Mouse (Mus musculus) thymus, adult 2 months (tissue): ENCODE measurements at regions not wholly inside any gene's neighbourhood (a gene's known extent, or its start where the extent isn't known, plus 50 kb on each side); places are given as distances from the start of the nearest gene placed in this dataset.

Source experiments
- DNase-seq: peaks from one replicate; pipeline ENCODE4 v3.0.0; 2021
- H3K27ac ChIP-seq: fragments of 200-500 bp; 2 replicates; pipeline ENCODE4 v1.5.1; 2012; ENCODE audit warnings: low read length, control low read depth; ENCODE audit not compliant: control insufficient read depth, insufficient read depth
- H3K27me3 ChIP-seq: fragments of 200-500 bp; 2 replicates; pipeline ENCODE4 v1.6.1; 2012; ENCODE audit warnings: mild to moderate bottlenecking, low read length, moderate library complexity, mixed read lengths; ENCODE audit not compliant: control insufficient read depth, insufficient read depth
- H3K36me3 ChIP-seq: fragments of 200-500 bp; 2 replicates; pipeline ENCODE4 v1.6.1; 2012; ENCODE audit warnings: mild to moderate bottlenecking, low read length, moderate library complexity; ENCODE audit not compliant: control insufficient read depth, insufficient read depth
- H3K4me1 ChIP-seq: fragments of 200-500 bp; replicated peaks from 2 replicates; pipeline ENCODE4 v1.6.1; 2012; ENCODE audit warnings: low read length; ENCODE audit not compliant: control insufficient read depth, insufficient read depth
- H3K4me3 ChIP-seq: fragments of 200-500 bp; 2 replicates; pipeline ENCODE4 v1.5.1; 2012; ENCODE audit warnings: mild to moderate bottlenecking, low read length, control low read depth, moderate library complexity; ENCODE audit not compliant: control insufficient read depth, insufficient read depth
- CTCF ChIP-seq: fragments of 200-500 bp; IDR thresholded peaks from 2 replicates; pipeline ENCODE4 v1.5.1; 2012; ENCODE audit warnings: mild to moderate bottlenecking, control low read depth, low read length, moderate library complexity, borderline replicate concordance; ENCODE audit not compliant: control insufficient read depth, poor library complexity, insufficient read depth; ENCODE audit errors: extremely low read depth
- POLR2A ChIP-seq: fragments of 200-500 bp; IDR thresholded peaks from 2 replicates; pipeline ENCODE4 v1.6.1; 2012; ENCODE audit warnings: mild to moderate bottlenecking, low read length, control low read depth, moderate library complexity; ENCODE audit not compliant: control insufficient read depth, poor library complexity, insufficient read depth; ENCODE audit errors: extremely low read depth
- WGBS: fragments of 180-500 bp; shearing (Covaris S2); methylation state at CpG from one replicate; pipeline ENCODE4 v1.1.7; 2018; 5-methylcytosine and 5-hydroxymethylcytosine counted together

GRCm38 (mm10) chr13:10619661-10620060 lies 259.0 kb upstream of the Chrm3 start:
- Histone ChIP-seq H3K27me3 (no peaks in the 10 kb centered on the region), H3K36me3 (no peaks in the 10 kb centered on the region), H3K4me3 (no peak overlapping the region), H3K4me1 (no peaks in the 10 kb centered on the region), H3K27ac (no peak overlapping the region)
- DNase-seq = no peak
- TF ChIP-seq POLR2A (no peak), CTCF (no peak)

- Histone ChIP-seq H3K36me3 (no peaks in the 10 kb centered on the region), H3K4me3 (no peak overlapping the region), H3K27me3 (no peaks in the 10 kb centered on the region), H3K4me1 (no peaks in the 10 kb centered on the region), H3K27ac (no peak overlapping the region)
- no peak for DNase-seq
- TF ChIP-seq CTCF (no peak), POLR2A (no peak)
- 61% methylated on average over 3 of the region's 3 CpGs for WGBS
Observed at GRCm38 (mm10) chr13:10618421-10618954, 257.8 kb upstream of the Chrm3 start.

- TF ChIP-seq CTCF (no peak), POLR2A (no peak)
- Histone ChIP-seq H3K27ac (no peak overlapping the region), H3K4me3 (no peak overlapping the region), H3K4me1 (no peaks in the 10 kb centered on the region), H3K27me3 (no peaks in the 10 kb centered on the region), H3K36me3 (no peaks in the 10 kb centered on the region)
- WGBS = 96% methylated on average over 5 of the region's 5 CpGs
- DNase-seq = no peak
Observed at GRCm38 (mm10) chr13:10574951-10575350, 214.3 kb upstream of the Chrm3 start.

GRCm38 (mm10) chr13:10566825-10567224 lies 206.2 kb upstream of the Chrm3 start:
- Histone ChIP-seq H3K36me3 (no peaks in the 10 kb centered on the region), H3K27ac (no peak overlapping the region), H3K4me1 (no peaks in the 10 kb centered on the region), H3K27me3 (no peaks in the 10 kb centered on the region), H3K4me3 (no peak overlapping the region)
- 97% methylated on average over 1 of the region's 1 CpGs for WGBS
- no peak for DNase-seq
- TF ChIP-seq POLR2A (no peak), CTCF (no peak)

- no peak overlapping the region for H3K27ac ChIP-seq
- no peaks in the 10 kb centered on the region for H3K27me3 ChIP-seq
- no peaks in the 10 kb centered on the region for H3K36me3 ChIP-seq
- H3K4me3 ChIP-seq = no peak overlapping the region
- no peaks in the 10 kb centered on the region for H3K4me1 ChIP-seq
- no peak for DNase-seq
- WGBS = 94% methylated on average over 1 of the region's 1 CpGs
- no peak for TF ChIP-seq CTCF
- no peak for TF ChIP-seq POLR2A
Observed at GRCm38 (mm10) chr13:10557559-10557958, 196.9 kb upstream of the Chrm3 start.

- WGBS = 89% methylated on average over 2 of the region's 2 CpGs
- no peak for TF ChIP-seq POLR2A
- no peak for TF ChIP-seq CTCF
Observed at GRCm38 (mm10) chr13:10554595-10554994, 193.9 kb upstream of the Chrm3 start.

GRCm38 (mm10) chr13:10542723-10543122 lies 182.1 kb upstream of the Chrm3 start:
- 95% methylated on average over 1 of the region's 1 CpGs for WGBS
- Histone ChIP-seq H3K4me3 (no peak overlapping the region), H3K27me3 (no peaks in the 10 kb centered on the region), H3K36me3 (no peaks in the 10 kb centered on the region), H3K4me1 (no peaks in the 10 kb centered on the region), H3K27ac (no peak overlapping the region)
- no peak for DNase-seq
- TF ChIP-seq CTCF = no peak
- no peak for TF ChIP-seq POLR2A

More at GRCm38 (mm10) chr13:10554595-10554994, 193.9 kb upstream of the Chrm3 start:
- Histone ChIP-seq H3K4me1 (no peaks in the 10 kb centered on the region), H3K36me3 (no peaks in the 10 kb centered on the region), H3K27me3 (no peaks in the 10 kb centered on the region), H3K27ac (no peak overlapping the region), H3K4me3 (no peak overlapping the region)
- no peak for DNase-seq
